Mouse (Mus musculus) spleen, adult 12 weeks (tissue): Measurements from ENCODE around the gene Gm44579.

Experiments
- DNase-seq: peaks from one replicate; pipeline ENCODE4 v3.0.0; 2022; ENCODE audit warnings: low spot score

Gm44579 gene

DNA sequence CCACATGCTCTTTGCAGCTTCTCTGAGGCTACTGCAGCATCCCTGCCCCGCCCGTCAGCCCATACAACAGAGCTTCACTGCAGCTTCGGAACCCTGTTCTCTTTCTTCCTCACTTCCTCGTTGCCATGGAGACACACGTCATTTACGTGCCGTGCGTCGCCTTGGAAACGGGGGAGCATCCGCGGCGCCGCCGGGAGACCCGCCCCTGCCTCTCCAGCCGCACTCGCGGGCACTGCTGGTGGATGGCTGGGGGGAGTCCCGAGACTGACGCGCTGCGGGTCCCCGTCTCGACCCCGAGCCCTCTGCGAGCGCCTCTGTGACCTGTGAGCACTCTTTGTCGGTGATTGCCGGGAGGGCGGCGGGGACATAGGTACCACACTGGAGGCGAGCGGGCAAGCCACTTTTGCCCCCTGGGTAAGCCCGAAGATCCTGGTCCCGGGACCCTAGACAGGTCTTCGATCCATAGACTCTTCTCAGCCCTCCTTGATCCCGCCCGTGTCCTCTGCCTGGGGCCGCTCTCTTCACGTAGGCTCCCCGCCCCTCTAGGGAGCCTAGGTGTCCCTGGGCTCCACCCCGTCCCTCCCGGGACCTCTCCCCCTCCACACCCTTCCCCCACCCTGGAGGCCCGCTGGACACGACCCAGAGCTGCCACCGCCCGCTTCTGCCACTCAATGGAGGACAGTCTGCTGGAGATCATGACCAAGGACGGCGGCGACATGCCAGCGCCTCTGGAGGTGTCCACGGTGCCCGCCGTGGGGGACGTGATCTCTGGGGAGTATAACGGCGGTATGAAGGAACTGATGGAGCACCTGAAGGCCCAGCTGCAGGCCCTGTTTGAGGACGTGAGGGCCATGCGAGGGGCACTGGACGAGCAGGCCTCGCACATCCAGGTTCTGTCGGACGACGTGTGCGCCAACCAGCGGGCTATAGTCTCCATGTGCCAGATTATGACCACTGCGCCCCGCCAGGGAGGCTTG lies 52.8 kb downstream of the Gm44579 start:
- peak; percentile 37 for DNase-seq

DNA sequence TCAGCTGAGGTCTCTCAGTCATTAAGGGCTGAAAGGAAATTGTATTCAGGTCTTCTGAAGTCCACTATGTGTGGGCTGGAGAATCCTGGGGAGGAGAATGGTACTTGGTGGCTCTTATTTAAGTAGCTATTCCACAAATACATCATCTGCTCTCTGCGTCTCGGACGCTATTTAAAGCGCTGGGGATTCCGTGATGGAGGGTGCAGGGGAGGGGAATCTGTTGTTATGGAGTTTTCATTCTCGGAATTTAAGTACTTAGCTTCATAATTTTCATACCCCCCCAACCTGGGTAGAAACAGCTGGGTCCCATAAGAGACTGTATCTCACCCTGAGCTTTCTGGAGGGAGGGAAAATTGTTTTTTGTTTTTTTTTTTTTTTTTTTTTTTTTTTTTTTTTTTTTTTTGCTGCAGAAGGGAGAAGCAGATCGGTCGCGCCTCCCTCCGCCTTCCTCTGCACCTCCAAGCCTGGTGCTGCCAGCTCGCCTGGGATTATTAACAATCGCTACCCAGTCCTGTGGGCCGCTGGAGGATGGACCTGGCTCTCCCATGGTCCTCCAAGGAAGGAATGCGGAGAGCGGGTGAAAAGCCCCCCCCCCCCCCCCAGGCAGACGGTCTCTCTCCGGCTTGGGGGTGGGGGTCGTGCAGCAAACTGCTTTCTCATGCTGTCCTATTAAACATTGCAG lies 53.7 kb downstream of the Gm44579 start, which contains the start of gene Ccdc184:
Ccdc184 (plus strand) TSS at position 196 of the 682 bp plus-strand sequence.
- DNase-seq, result no peak

DNA sequence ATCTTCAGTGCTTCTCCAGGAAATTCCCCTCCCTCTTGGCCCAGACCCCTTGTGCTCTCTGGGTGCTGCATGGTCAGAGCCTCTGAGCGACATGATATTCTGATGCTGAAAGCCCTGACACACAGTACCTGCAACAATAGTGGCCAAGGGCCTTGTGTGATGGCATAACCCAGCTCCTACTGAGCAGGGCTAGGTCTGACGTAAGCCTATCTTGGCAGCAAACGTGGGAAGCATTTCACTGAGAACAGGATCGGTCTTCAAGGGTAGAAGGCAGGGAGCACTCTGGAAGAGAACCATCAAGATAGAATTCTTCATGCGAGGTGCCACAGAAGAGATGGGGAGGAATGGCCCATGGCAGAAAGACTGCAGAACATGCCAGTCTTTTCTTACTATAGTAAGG lies 55.3 kb downstream of the Gm44579 start, which contains the start of gene Asb8:
Asb8 (minus strand) TSS at position 101 of the 400 bp plus-strand sequence.
- DNase-seq, result no peak

DNA sequence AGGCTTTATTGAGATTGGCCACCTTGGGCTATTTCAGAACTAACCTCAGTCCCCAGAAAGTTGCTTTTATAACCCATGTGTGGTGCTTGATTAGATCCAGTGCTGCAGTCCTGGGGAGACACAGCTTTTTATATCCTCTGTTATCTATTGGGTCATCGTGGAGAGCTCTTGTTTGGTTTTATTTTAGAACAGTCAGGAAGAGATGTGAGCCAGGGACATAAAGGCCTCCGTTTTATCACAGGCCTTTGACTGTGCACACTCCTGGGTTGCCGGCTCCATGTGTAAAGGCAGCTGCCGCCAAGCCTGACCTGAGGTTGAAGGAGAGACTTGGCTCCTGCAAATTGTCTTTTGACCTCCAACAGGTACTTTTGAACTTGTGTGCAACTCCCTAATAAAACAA lies 58.2 kb downstream of the Gm44579 start:
- DNase-seq, result no peak

DNA sequence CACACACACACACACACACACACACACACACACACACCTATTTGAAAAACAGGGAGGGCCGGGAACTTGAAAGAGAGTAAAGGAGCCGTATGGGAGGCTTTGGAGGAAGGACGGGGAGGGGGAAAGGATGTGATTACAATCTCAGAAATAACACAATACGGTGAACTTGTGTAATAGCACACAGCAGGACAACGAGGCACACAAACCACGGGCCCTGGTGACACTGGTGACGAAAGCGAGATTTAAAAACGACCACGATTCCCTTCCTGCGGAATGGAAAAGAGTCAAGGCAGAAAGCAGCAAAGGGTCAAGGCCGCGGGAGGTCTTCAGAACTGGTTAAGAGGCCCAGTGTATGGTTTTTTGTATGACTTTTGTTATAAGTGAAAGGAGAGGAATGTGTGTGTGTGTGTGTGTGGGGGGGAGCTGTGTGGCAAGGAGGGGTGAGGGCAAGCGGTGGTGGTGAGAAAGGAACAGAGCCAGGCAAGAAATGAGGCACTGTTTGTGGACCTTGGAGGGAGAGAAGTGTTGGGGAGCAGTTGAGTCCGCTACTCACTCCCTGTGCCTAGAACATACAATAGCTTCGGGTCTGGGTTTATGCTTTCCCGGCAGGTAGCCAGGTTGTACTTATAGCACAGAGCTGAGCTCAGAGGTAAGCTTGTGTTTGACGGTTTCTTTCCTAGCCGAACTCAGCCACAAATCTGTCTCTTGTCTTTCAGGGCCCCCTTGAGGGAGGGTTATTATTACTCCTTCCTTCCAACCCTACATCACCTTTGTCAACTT lies 59.6 kb downstream of the Gm44579 start:
- no peak for DNase-seq

DNA sequence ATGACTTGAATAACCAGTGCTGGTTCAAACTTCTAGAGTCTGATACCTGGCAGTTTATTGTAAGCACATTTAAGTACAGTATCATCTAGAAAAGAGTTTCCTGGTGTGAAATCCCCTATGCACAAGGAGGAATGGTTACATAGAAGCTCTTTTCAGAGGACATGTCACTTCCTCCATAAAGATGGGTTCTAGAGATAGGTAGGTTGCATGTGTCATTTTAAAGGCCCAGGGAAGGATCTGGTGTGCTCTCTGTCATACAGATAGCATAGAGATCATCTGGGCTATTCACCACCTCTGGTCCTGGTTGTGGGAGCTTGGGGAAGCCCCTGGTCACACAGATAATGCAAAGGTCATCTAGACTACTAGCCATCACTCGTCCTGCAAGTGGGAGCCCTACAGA lies 63.5 kb downstream of the Gm44579 start:
- no peak for DNase-seq

DNA sequence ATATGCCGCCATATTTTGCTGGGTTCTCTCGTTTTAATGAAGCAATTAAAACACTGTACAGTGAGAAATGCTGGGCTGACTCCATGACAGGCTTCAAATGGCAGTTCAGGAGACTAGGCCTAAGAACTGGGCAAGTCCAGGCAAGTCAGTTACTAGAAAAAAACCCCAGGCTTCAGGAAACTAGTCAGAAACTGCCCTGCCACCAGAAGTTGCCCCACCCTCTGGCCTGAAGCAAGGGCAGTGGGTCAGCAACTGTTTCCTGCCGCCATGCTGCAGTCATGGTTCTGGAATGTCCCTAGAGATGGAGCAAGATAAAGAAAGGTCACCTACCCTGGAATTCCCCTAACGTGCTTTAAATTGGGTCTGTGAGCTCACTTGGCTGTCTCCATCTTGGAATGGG lies 64.8 kb downstream of the Gm44579 start:
- DNase-seq, result no peak

DNA sequence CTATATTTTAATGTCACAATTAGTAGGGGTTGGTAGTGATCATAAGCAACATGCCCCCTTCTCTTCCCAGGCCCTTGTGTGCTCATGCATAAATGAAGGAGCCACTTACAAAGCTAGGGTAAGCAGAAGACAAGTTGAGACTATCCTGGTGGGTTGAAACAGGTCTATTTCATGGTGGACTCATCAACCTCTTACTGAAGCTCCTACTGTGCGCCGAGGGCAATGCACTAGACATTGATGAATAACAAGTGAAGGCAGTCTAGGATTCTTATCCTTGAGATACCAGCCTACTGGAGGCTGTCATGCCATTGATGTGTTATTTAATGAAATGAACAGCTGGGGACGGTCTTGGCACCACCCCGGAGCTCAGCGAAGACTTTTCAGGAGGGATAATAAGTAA lies 65.5 kb downstream of the Gm44579 start:
- no peak for DNase-seq

DNA sequence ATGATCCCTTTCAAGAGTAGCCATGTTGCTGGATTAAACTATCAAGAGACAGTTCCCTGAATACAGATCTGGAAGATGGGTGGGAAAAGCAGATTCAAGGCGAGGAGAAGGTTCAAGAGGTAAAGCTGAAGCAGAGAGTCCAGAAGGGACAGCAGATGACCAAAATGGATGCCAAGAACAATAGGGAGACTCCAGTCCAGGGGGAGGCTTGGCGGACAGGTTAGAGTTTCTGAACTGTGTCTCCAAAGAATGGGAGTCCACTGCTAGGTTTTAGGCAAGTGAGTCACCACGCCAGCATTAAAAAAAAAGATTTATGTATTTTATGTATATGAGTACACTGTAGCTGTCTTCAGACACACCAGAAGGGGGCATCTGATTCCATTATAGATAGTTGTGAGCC lies 66.1 kb downstream of the Gm44579 start:
- no peak for DNase-seq

DNA sequence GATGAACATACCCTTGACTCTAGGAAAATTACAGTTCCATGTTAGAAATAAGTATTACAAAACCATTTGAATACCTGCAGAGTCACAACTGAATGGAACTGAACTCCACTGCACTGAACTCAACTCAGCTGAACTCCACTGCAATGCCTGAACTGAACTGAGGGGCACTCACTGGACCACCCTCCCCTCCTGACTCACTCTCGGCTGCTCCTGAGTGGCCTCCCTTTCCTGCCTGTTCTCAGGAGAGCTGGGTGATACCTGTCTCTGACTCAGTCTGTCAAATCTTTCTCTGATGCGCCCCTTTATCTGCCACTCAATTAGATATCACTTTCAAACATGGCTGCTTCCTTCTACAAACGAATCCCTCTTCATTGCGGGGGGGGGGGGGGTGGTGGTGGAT lies 66.6 kb downstream of the Gm44579 start:
- no peak for DNase-seq

DNA sequence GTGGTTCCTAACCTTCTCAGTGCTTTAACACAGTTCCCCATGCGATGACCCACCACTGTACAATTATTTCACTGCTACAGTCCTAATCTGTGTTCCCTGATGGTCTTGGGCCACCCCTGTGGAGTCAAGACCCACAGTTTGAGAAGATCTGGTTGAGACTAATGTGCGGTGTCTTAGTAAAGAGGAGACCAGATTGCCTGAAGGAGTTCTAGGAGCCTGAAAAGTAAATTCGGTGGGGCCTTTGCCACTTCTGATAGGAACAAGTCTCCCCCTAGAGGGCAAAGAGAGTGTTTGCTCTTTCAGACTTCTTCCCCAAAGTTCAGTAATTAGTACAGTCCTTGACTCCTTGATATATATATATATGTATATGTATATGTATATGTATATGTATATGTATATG lies 67.2 kb downstream of the Gm44579 start:
- DNase-seq, result no peak

DNA sequence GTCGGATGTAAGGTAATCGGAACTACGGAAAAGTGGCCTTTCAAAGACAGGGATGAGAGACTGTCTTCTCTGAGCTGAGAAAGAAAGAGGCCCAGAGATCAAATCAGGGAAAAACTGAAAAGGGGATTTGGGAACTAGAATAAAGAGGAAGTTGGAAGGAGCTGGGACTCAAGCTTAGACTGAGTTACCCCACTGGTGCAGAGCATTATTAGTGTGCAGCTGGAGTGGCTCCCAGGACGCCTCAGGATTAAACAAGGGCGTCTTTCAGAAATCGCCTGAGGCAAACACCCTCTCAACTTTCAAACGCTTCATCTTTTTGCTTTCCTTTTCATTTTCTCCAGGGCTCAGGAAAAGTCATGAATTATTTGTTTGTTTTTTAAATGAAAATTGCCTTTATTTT lies 67.9 kb downstream of the Gm44579 start:
- DNase-seq, result no peak

DNA sequence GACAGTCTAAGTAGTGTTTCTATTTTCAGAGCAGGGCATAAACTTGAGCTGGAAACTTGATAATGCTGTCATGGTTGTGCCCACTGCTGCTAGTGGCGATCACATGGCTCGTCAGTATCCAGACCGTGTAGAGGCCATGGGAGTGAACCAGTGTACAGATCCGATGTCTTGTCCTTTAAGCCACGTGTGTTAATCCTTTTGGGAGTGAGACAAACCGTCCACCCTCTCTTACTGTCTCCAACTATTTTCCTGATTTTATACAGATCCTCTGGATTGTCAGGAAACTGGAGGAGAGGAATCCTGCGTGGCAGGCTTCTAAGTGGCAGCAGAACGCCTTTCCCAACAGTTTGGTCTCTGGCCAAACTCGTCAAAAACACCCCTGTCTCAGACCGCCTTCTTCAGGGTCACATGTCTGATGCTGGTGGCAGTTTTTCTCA lies 71.6 kb downstream of the Gm44579 start:
- no peak for DNase-seq

DNA sequence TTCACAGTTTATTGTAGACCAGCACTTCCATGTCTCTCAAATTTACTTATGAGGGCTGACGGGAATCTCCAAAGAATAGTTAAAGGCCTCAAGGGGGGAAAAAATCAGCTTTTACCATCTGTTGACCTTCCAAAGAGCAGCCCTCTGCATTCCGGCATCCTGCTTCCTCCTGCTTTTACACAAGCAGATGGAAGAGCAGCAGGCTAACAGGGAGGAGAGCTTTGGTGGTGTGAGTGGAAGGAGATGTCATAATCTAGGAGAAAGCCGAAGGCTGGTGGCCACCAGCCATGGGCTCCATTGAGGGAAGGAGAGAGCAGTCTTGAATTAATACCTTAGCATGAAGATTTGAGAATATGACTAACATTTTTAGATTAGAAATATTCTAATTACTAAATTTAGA lies 72.4 kb downstream of the Gm44579 start:
- no peak for DNase-seq

DNA sequence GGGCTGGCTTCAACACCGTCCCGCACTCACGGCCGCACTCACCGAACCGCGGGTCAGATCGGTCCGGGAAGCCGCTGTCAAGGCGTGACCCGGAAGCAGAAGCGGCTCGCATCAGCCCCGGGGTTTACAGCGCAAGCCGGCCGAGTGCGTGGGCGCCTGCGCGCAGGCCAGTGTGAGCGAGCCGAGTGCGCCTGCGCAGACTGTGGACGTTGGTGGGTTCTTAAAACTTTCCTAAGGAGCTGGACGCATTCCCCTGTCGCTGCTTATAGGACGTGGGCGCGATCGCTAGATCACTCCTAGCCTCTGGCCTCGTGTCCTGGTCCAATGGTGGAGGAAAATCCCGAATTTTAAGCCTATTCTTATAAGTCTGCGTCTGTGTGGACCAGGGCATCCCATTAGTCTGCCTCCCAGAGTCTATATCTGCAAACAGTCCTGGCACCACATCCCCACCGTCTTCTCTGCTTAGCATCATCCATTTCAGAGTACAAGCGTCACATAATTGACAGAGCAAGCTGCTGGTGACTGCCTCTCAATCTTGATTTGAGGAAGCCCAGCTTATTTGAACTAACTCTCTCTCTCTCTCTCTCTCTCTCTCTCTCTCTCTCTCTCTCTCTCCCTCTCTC lies 75.1 kb downstream of the Gm44579 start:
- peak; percentile 81 for DNase-seq

DNA sequence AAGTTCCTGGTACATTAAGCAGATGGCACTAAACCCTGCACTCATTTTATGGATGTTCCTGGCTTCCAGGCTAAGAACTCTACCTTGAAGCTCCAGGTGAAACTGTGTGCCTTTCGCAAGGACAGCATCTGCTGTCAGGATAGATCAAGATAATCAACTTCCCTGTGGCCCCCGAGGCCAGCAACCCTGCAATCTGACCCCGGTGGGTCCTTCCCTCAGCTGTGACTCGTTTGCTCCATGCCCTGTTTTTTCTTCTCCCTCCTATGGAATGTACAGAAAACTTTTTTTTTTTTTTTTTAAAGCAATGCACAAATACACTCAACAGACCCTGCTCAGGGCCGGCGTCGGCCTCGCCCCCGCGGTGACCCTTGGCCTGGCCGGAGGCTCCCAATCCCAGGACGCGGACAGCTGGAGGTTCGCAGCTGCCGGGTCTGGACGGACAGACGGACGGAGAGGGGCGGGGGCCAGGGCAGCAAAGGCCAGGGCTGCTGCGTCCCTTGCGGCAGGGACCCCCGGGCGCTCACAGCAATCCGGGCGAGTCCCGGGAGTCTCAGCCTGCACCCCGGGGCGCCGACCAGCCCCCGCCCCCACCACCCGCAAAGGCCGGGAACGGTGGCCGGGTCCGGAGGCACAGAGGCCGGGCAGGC lies 75.8 kb downstream of the Gm44579 start:
- DNase-seq, result peak; percentile 7

DNA sequence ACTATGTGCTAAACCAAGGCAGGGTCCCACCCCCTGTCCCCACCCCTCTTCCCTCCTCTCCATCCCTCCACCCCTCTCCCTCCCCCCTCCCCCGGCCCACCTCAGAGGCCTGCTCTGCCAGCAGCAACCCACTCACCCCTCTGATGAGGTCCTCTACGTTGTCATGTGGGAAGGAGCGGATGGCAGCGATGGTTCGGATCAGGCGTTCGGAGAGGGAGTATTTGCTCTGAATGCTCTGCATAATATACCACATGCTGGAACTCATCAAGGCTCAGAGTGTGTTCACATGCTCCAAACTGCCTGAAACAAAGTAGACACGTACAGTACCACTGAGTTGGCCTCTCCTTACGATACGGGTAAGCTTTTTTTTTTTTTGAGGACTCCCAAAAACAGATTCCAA lies 78.3 kb downstream of the Gm44579 start:
- no peak for DNase-seq

DNA sequence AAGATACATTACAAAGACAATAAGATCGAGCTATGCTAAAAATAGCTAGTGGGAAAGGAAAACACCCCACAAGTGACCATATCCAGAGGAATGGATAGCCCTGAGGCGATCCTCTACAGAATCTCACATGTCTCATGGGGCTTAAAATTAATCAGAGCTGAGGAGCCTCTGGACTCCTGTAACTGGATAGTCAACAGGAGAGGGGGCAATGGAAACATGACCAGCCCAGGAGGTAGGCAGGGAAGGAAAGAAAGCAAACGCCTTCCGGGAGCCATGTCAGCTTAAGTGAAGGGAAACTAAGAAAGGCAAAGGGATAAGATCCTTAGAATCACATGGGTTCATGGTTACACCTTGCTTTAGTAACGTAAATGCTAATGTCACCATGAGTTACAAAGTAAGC lies 80.0 kb downstream of the Gm44579 start:
- DNase-seq, result no peak

DNA sequence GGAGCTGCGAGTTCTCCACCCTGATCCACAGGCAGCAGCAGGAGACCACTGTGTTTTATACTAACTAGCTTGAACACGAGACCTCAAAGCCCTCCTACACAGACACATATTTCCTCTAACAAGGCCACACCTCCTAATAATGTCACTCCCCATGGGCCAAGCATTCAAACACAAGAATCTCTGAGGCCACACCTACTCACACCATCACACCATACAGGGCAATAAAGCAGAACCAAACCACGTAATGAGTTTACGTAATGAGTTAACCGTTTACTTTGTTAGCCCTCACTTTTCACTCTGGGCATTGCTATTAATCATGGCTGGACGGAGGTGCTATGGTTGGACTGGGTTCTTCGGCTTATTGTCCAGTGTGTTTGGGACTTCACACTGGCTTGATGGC lies 81.0 kb downstream of the Gm44579 start:
- DNase-seq, result no peak

DNA sequence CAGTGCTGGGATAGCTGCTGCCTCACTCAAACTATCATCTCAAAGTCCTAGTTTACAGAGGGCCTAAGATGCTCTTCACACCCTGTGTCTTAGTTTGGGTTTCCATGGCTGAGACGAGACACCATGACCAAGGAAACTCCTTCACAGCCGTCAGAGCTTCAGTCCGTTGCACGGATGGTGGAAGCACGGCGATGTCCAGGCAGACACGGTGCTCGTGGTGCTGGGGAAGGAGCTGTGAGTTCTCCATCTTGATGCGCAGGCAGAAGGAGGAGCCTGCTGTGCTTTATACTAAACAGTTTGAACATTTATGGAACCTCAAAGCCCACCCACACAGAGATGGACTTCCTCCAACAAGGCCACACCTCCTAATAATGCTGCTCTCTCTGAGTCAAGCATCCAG lies 83.9 kb downstream of the Gm44579 start:
- DNase-seq, result no peak
